Mouse (Mus musculus) forebrain, embryonic 15.5 days (tissue): ENCODE measurements at regions not wholly inside any gene's neighbourhood (a gene's known extent, or its start where the extent isn't known, plus 50 kb on each side); places are given as distances from the start of the nearest gene placed in this dataset.
A peak's percentile ranks its signal among the peaks of the same experiment; 100 is the strongest.

Experiments
- ATAC-seq: fragments of 200-750 bp; cut with Nextera tagmentation; replicated peaks from 2 replicates; pipeline ENCODE4 v1.8.0; 2017; ENCODE audit warnings: mild to moderate bottlenecking, moderate TSS enrichment, moderate library complexity
- H3K27ac ChIP-seq: fragments of 300-500 bp; sonication (generic); replicated peaks from 2 replicates; pipeline ENCODE4 v1.5.1; 2015; ENCODE audit warnings: mild to moderate bottlenecking, inconsistent platforms
- H3K27me3 ChIP-seq: fragments of 300-500 bp; sonication (generic); 2 replicates; pipeline ENCODE4 v1.6.1; 2015; ENCODE audit warnings: inconsistent platforms
- H3K36me3 ChIP-seq: fragments of 300-500 bp; sonication (generic); 2 replicates; pipeline ENCODE4 v1.6.1; 2015; ENCODE audit warnings: mild to moderate bottlenecking, inconsistent platforms
- H3K4me1 ChIP-seq: fragments of 300-500 bp; sonication (generic); 2 replicates; pipeline ENCODE4 v1.6.1; 2015; ENCODE audit warnings: inconsistent platforms
- H3K4me2 ChIP-seq: fragments of 300-500 bp; sonication (generic); replicated peaks from 2 replicates; pipeline ENCODE4 v1.6.1; 2015; ENCODE audit warnings: mild to moderate bottlenecking, inconsistent platforms
- H3K4me3 ChIP-seq: fragments of 300-500 bp; sonication (generic); 2 replicates; pipeline ENCODE4 v1.5.1; 2015; ENCODE audit warnings: mild to moderate bottlenecking, inconsistent platforms
- H3K9ac ChIP-seq: fragments of 300-500 bp; sonication (generic); replicated peaks from 2 replicates; pipeline ENCODE4 v1.6.1; 2015; ENCODE audit warnings: mild to moderate bottlenecking, inconsistent platforms
- H3K9me3 ChIP-seq: fragments of 300-500 bp; sonication (generic); 2 replicates; pipeline ENCODE4 v1.6.1; 2016; ENCODE audit warnings: inconsistent platforms
- WGBS: fragments of 180-500 bp; shearing (Covaris S2); methylation state at CpG from one replicate; pipeline ENCODE4 v1.1.7; 2015; ENCODE audit warnings: mixed read lengths; 5-methylcytosine and 5-hydroxymethylcytosine counted together

- no peak overlapping the region for H3K27ac ChIP-seq
- WGBS = 89% methylated on average over 14 of the region's 14 CpGs
- ATAC-seq = no peak
Observed at GRCm38 (mm10) chr2:128499575-128500184, 91.3 kb upstream of the Spdye4c start.

GRCm38 (mm10) chr2:128502676-128503075 lies 88.3 kb upstream of the Spdye4c start:
- no peak overlapping the region for H3K9ac ChIP-seq
- 0 out of 2 replicates have a peak, but pooled peaks cover 3% of the 10 kb centered on the region for H3K4me1 ChIP-seq
- H3K36me3 ChIP-seq = no peaks in the 10 kb centered on the region
- no peak overlapping the region for H3K27ac ChIP-seq
- H3K4me3 ChIP-seq = no peak overlapping the region
- WGBS = 75% methylated on average over 4 of the region's 4 CpGs
- H3K9me3 ChIP-seq = no peaks in the 10 kb centered on the region
- no peak overlapping the region for H3K4me2 ChIP-seq
- H3K27me3 ChIP-seq = no peaks in the 10 kb centered on the region
- ATAC-seq = no peak

More at GRCm38 (mm10) chr2:128499575-128500184, 91.3 kb upstream of the Spdye4c start:
- H3K36me3 ChIP-seq = no peaks in the 10 kb centered on the region
- no peak overlapping the region for H3K4me3 ChIP-seq
- no peaks in the 10 kb centered on the region for H3K27me3 ChIP-seq
- H3K9me3 ChIP-seq = no peaks in the 10 kb centered on the region
- H3K4me2 ChIP-seq = no peak overlapping the region
- no peak overlapping the region for H3K9ac ChIP-seq
- H3K4me1 ChIP-seq = no peaks in the 10 kb centered on the region

- Histone ChIP-seq H3K27ac (no peak overlapping the region), H3K4me2 (no peak overlapping the region), H3K36me3 (no peaks in the 10 kb centered on the region), H3K9ac (no peak overlapping the region), H3K4me1 (0 out of 2 replicates have a peak, but pooled peaks cover 7% of the 10 kb centered on the region), H3K4me3 (no peak overlapping the region), H3K27me3 (no peaks in the 10 kb centered on the region), H3K9me3 (no peaks in the 10 kb centered on the region)
- ATAC-seq = no peak
- WGBS = 93% methylated on average over 2 of the region's 2 CpGs
Observed at GRCm38 (mm10) chr2:128503136-128503935, 87.7 kb upstream of the Spdye4c start.

- Histone ChIP-seq H3K4me1 (0 out of 2 replicates have a peak, but pooled peaks cover 7% of the 10 kb centered on the region), H3K9ac (no peak overlapping the region), H3K36me3 (no peaks in the 10 kb centered on the region), H3K27ac (peak overlapping the region; percentile 45; the same call in 1 of the 2 replicates), H3K27me3 (no peaks in the 10 kb centered on the region), H3K9me3 (no peaks in the 10 kb centered on the region), H3K4me3 (no peak overlapping the region), H3K4me2 (no peak overlapping the region)
- no peak for ATAC-seq
- 43% methylated on average over 11 of the region's 11 CpGs for WGBS
Observed at GRCm38 (mm10) chr2:128507591-128508243, 83.3 kb upstream of the Spdye4c start.

- 64% methylated on average over 2 of the region's 2 CpGs for WGBS
- Histone ChIP-seq H3K9ac (no peak overlapping the region), H3K9me3 (no peaks in the 10 kb centered on the region), H3K27ac (no peak overlapping the region), H3K4me2 (no peak overlapping the region), H3K4me1 (0 out of 2 replicates have a peak, but pooled peaks cover 7% of the 10 kb centered on the region), H3K36me3 (no peaks in the 10 kb centered on the region), H3K4me3 (no peak overlapping the region), H3K27me3 (no peaks in the 10 kb centered on the region)
- no peak for ATAC-seq
Observed at GRCm38 (mm10) chr2:128508244-128508605, 82.8 kb upstream of the Spdye4c start.

- 78% methylated on average over 6 of the region's 6 CpGs for WGBS
Observed at GRCm38 (mm10) chr2:128511291-128511690, 79.7 kb upstream of the Spdye4c start.

GRCm38 (mm10) chr2:128512852-128513251 lies 78.2 kb upstream of the Spdye4c start:
- no peaks in the 10 kb centered on the region for H3K9me3 ChIP-seq
- ATAC-seq = no peak
- H3K4me2 ChIP-seq = no peak overlapping the region
- 0 out of 2 replicates have a peak, but pooled peaks cover 2% of the 10 kb centered on the region for H3K4me1 ChIP-seq
- no peaks in the 10 kb centered on the region for H3K27me3 ChIP-seq
- no peaks in the 10 kb centered on the region for H3K36me3 ChIP-seq
- WGBS = 81% methylated on average over 6 of the region's 6 CpGs
- no peak overlapping the region for H3K9ac ChIP-seq
- no peak overlapping the region for H3K4me3 ChIP-seq
- no peak overlapping the region for H3K27ac ChIP-seq

More at GRCm38 (mm10) chr2:128511291-128511690, 79.7 kb upstream of the Spdye4c start:
- Histone ChIP-seq H3K4me1 (0 out of 2 replicates have a peak, but pooled peaks cover 7% of the 10 kb centered on the region), H3K9ac (no peak overlapping the region), H3K27me3 (no peaks in the 10 kb centered on the region), H3K9me3 (no peaks in the 10 kb centered on the region), H3K4me3 (no peak overlapping the region), H3K4me2 (no peak overlapping the region), H3K36me3 (no peaks in the 10 kb centered on the region), H3K27ac (no peak overlapping the region)
- no peak for ATAC-seq

GRCm38 (mm10) chr2:128514463-128515290 lies 76.3 kb upstream of the Spdye4c start:
- no peak overlapping the region for H3K27ac ChIP-seq
- WGBS = 83% methylated on average over 17 of the region's 17 CpGs
- no peaks in the 10 kb centered on the region for H3K36me3 ChIP-seq
- no peaks in the 10 kb centered on the region for H3K9me3 ChIP-seq
- no peak for ATAC-seq
- H3K27me3 ChIP-seq = no peaks in the 10 kb centered on the region
- no peak overlapping the region for H3K4me3 ChIP-seq
- H3K4me2 ChIP-seq = no peak overlapping the region
- H3K9ac ChIP-seq = no peak overlapping the region
- H3K4me1 ChIP-seq = no peaks in the 10 kb centered on the region

- Histone ChIP-seq H3K9me3 (no peaks in the 10 kb centered on the region), H3K9ac (no peak overlapping the region), H3K36me3 (no peaks in the 10 kb centered on the region), H3K4me3 (no peak overlapping the region), H3K4me2 (no peak overlapping the region), H3K27ac (no peak overlapping the region), H3K4me1 (no peaks in the 10 kb centered on the region), H3K27me3 (no peaks in the 10 kb centered on the region)
- WGBS = 85% methylated on average over 5 of the region's 5 CpGs
- no peak for ATAC-seq
Observed at GRCm38 (mm10) chr2:128515701-128516100, 75.3 kb upstream of the Spdye4c start.

- no peaks in the 10 kb centered on the region for H3K36me3 ChIP-seq
- H3K4me1 ChIP-seq = no peaks in the 10 kb centered on the region
- H3K9me3 ChIP-seq = no peaks in the 10 kb centered on the region
- H3K27ac ChIP-seq = no peak overlapping the region
- H3K9ac ChIP-seq = no peak overlapping the region
- no peak overlapping the region for H3K4me3 ChIP-seq
- no peak for ATAC-seq
- H3K4me2 ChIP-seq = no peak overlapping the region
- 90% methylated on average over 9 of the region's 9 CpGs for WGBS
- no peaks in the 10 kb centered on the region for H3K27me3 ChIP-seq
Observed at GRCm38 (mm10) chr2:128516694-128517093, 74.3 kb upstream of the Spdye4c start.

GRCm38 (mm10) chr2:128518142-128518541 lies 72.9 kb upstream of the Spdye4c start:
- no peak for ATAC-seq
- H3K4me2 ChIP-seq = no peak overlapping the region
- H3K27me3 ChIP-seq = no peaks in the 10 kb centered on the region
- 90% methylated on average over 3 of the region's 3 CpGs for WGBS
- no peak overlapping the region for H3K27ac ChIP-seq
- no peak overlapping the region for H3K4me3 ChIP-seq
- no peaks in the 10 kb centered on the region for H3K9me3 ChIP-seq
- H3K36me3 ChIP-seq = no peaks in the 10 kb centered on the region
- H3K9ac ChIP-seq = no peak overlapping the region
- H3K4me1 ChIP-seq = no peaks in the 10 kb centered on the region
